Mouse (Mus musculus): ENCODE data around the gene Btg3. TPM values are rescaled to one million over a fixed set of nuclear protein-coding genes. Genes with fewer than 3 reads are reported as not detected.
"Not testable (repeated sequence)": the region's sequence is repeated elsewhere in the genome, so short reads cannot be mapped to it uniquely, and the experiment has no call there.

Gene Btg3
- polyA plus RNA-seq, 1 experiment from 2014 or later: 42.7 TPM

DNA sequence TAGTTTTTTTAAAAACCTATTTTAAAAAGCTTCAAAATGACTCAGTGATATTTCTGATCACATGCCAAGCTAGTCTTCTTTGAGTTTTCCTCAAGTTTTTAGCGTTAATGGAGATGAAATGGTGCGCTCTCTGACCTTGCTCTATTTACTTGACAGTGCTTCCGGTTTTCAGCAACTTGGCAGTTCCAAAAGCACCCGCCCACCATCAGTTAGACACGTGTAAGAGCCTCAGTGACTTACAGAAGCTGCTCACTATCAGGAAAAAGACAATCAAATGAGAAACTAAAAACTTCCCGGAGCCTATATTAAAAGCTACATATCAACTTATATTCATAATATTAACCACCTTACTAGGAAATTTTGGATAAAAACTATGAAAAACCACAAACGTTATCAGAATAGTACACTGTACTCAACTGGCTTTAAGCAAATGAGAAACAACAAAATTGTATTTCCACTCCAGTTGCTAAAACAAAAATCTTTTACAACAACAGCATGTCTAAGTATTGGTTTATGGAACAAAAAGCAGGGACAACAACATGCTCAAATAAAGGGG, 5.4 kb downstream of the Btg3 start:
- Histone ChIP-seq H3K9ac (ENCODE audit: low read depth, low read length) (no peak overlapping the region), H3K4me1 (replicated peaks; ENCODE audit: control insufficient read depth, insufficient read depth, low read length) (no peaks in the 10 kb centered on the region; the same call in none of the 2 replicates), H3K9me3 (ENCODE audit: control insufficient read depth, low read length) (no peaks in the 10 kb centered on the region), H3K27me3 (replicated peaks; ENCODE audit: control insufficient read depth, insufficient read depth, low read length) (no peaks in the 10 kb centered on the region), H3K4me3 (ENCODE audit: low read depth, low read length) (no peak overlapping the region), H3K4me2 (no peak overlapping the region), H3K36me3 (ENCODE audit: control insufficient read depth, insufficient read depth, low read length) (peaks cover 17% of the 10 kb centered on the region; the same call in 1 of the 2 replicates), H3K27ac (ENCODE audit: low read depth, low read length) (no peak overlapping the region)
- ATAC-seq (replicated peaks; ENCODE audit: low FRiP score) (no peak), DNase-seq (ENCODE audit: low spot score) (no peak)
- WGBS: 73% methylated on average over 7 of the region's 7 CpGs

DNA sequence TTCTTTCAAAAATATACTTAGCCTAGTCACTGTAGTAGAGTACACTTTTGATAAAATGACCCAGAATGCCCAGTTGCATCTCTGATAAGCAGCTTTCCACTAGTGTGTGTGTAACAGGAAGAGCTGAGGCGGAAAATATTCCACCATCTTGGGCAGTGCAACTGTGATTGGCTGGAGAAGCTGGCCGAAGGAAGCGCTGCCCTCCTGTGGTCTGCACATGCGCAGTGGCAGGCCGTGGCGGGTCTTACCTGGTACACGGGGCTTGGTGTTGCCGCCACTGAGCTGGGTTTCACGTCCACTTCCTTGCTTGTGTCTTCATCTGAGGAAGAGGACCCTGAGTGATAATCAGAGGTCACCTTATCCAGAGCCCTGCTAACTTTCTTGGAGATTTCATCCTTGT, 12.4 kb downstream of the Btg3 start:
- not testable (repeated sequence) for H3K9ac ChIP-seq (ENCODE audit: low read depth, low read length); H3K27me3 ChIP-seq (replicated peaks; ENCODE audit: control insufficient read depth, insufficient read depth, low read length); H3K4me3 ChIP-seq (ENCODE audit: low read depth, low read length); ATAC-seq (replicated peaks; ENCODE audit: low FRiP score); H3K9me3 ChIP-seq (ENCODE audit: control insufficient read depth, low read length); H3K27ac ChIP-seq (ENCODE audit: low read depth, low read length); DNase-seq (ENCODE audit: low spot score); H3K4me1 ChIP-seq (replicated peaks; ENCODE audit: control insufficient read depth, insufficient read depth, low read length); H3K4me2 ChIP-seq
- WGBS: 87% methylated on average over 7 of the region's 9 CpGs
- peaks cover 14% of the 10 kb centered on the region; the same call in 1 of the 2 replicates for H3K36me3 ChIP-seq (ENCODE audit: control insufficient read depth, insufficient read depth, low read length)

DNA sequence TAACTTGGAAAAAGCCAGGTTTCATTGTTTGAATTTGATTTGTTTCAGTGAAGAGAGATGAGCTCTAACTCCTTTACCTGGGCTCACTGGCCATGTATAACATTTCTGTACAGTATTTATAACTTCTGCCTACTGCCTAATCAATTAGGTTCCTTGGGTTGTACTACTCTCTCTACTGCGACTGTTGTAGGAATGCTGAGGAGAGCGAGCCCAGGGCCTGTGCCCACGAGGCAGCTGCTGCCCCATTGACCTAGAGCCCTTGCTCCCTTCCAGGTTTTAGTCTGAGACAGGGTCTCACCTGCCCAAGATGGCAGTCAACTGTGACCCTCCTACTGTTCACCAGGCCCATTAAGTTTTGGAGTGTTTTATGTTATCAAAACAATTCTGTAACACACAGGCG, 15.5 kb downstream of the Btg3 start:
- 97% methylated on average over 4 of the region's 4 CpGs for WGBS
- peaks cover 12% of the 10 kb centered on the region; the same call in 1 of the 2 replicates for H3K36me3 ChIP-seq (ENCODE audit: control insufficient read depth, insufficient read depth, low read length)

DNA sequence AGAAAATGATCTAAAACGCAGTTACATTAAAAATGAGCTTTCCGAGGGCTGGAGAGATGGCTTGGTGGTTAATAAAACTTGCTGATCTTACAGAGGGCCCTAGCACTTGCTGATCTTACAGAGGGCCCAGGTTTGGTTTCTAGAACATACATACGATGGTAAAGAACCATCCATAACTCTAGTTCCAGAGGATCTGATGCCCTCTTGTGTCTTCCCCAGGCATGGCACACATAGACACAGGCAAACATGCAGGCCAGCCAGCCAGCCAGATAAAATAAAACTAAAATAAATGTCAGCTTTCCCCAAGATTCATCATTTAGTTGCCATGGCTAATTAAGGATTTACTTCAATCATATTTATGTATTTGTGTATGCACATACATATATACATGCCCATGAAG, 19.2 kb downstream of the Btg3 start:
- Histone ChIP-seq H3K27me3 (replicated peaks; ENCODE audit: control insufficient read depth, insufficient read depth, low read length) (no peaks in the 10 kb centered on the region), H3K4me1 (replicated peaks; ENCODE audit: control insufficient read depth, insufficient read depth, low read length) (no peaks in the 10 kb centered on the region), H3K9me3 (ENCODE audit: control insufficient read depth, low read length) (no peaks in the 10 kb centered on the region), H3K9ac (ENCODE audit: low read depth, low read length) (no peak overlapping the region), H3K27ac (ENCODE audit: low read depth, low read length) (no peak overlapping the region), H3K4me2 (no peak overlapping the region), H3K4me3 (ENCODE audit: low read depth, low read length) (no peak overlapping the region), H3K36me3 (ENCODE audit: control insufficient read depth, insufficient read depth, low read length) (peaks cover 6% of the 10 kb centered on the region; the same call in 1 of the 2 replicates)
- WGBS: 93% methylated on average over 3 of the region's 3 CpGs
- no peak for DNase-seq (ENCODE audit: low spot score)
- ATAC-seq (replicated peaks; ENCODE audit: low FRiP score): no peak

More for the DNA sequence above, 15.5 kb downstream of the Btg3 start:
- Histone ChIP-seq H3K27me3 (replicated peaks; ENCODE audit: control insufficient read depth, insufficient read depth, low read length) (no peaks in the 10 kb centered on the region), H3K4me3 (ENCODE audit: low read depth, low read length) (no peak overlapping the region), H3K9ac (ENCODE audit: low read depth, low read length) (no peak overlapping the region), H3K9me3 (ENCODE audit: control insufficient read depth, low read length) (no peaks in the 10 kb centered on the region), H3K4me2 (no peak overlapping the region), H3K4me1 (replicated peaks; ENCODE audit: control insufficient read depth, insufficient read depth, low read length) (no peaks in the 10 kb centered on the region), H3K27ac (ENCODE audit: low read depth, low read length) (no peak overlapping the region)
- ATAC-seq (replicated peaks; ENCODE audit: low FRiP score): no peak
- no peak for DNase-seq (ENCODE audit: low spot score)

DNA sequence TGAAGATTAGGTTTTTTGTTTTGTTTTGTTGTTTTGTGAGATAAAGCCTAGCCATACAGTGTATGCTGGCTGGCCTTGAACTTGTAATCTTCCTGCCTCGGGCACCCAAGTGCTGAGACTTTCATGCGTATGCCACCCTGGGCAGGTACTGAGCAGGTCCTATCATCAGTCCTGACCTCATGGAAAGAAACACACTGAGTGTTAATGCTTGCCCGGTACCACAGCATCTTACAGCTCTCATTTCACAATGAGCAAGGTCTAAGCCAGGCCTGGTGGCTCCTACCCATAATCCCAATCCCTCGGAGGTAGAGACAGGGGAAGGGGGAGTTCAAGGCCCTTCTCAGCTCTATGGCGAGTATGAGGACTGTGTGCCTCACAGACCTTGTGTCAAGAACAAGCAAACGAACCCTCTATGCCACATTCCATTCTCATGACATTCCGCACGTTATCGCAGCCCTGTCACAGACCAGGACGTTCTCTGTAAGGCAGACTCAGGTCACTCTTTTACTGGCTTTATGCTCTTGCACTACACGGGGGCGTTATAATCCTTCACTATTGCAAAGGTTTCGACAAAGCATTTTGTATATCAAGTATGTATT, 29.6 kb downstream of the Btg3 start:
- Histone ChIP-seq H3K36me3 (ENCODE audit: control insufficient read depth, insufficient read depth, low read length) (no peaks in the 10 kb centered on the region; the same call in 1 of the 2 replicates), H3K27ac (ENCODE audit: low read depth, low read length) (no peak overlapping the region), H3K4me3 (ENCODE audit: low read depth, low read length) (no peak overlapping the region), H3K9me3 (ENCODE audit: control insufficient read depth, low read length) (no peaks in the 10 kb centered on the region), H3K4me1 (replicated peaks; ENCODE audit: control insufficient read depth, insufficient read depth, low read length) (no peaks in the 10 kb centered on the region), H3K4me2 (no peak overlapping the region), H3K27me3 (replicated peaks; ENCODE audit: control insufficient read depth, insufficient read depth, low read length) (no peaks in the 10 kb centered on the region), H3K9ac (ENCODE audit: low read depth, low read length) (no peak overlapping the region)
- DNase-seq (ENCODE audit: low spot score): no peak
- 77% methylated on average over 13 of the region's 13 CpGs for WGBS
- 0 out of 2 replicates have a peak, but pooled peaks have one; percentile 26 for ATAC-seq (replicated peaks; ENCODE audit: low FRiP score)

DNA sequence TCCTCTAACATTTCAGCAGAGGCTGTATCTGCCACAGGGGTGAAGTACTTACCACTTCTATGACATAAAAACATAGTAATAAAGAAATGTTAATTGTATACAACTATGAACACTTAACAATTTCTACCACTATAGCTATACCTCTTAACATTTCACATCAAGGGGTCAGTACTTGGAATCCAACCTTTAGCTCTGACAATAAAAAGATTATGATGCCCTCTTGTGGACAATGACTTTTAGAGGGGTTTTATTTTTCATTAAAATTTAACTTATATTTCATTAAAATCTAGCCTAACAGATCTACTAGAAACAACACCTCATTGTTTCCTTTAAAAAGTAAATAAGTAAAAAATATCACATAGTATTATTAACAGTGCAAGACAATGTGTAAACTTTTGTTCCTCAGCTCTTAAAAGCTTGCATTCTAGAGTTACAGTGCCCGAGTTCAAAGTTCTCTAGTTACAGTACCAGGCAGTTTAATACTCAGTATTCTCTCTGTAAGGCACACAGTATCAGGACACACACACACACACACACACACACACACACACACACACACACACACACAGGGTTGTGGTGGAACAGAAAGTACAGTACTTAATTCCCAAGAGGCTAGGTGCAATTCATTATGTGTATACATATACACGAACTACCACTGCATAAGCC, 30.2 kb downstream of the Btg3 start:
- 85% methylated on average over 2 of the region's 2 CpGs for WGBS
- Histone ChIP-seq H3K9me3 (ENCODE audit: control insufficient read depth, low read length) (no peaks in the 10 kb centered on the region), H3K4me3 (ENCODE audit: low read depth, low read length) (no peak overlapping the region), H3K27me3 (replicated peaks; ENCODE audit: control insufficient read depth, insufficient read depth, low read length) (no peaks in the 10 kb centered on the region), H3K4me1 (replicated peaks; ENCODE audit: control insufficient read depth, insufficient read depth, low read length) (no peaks in the 10 kb centered on the region), H3K27ac (ENCODE audit: low read depth, low read length) (no peak overlapping the region), H3K4me2 (no peak overlapping the region), H3K36me3 (ENCODE audit: control insufficient read depth, insufficient read depth, low read length) (no peaks in the 10 kb centered on the region; the same call in 1 of the 2 replicates), H3K9ac (ENCODE audit: low read depth, low read length) (no peak overlapping the region)
- DNase-seq (ENCODE audit: low spot score): no peak
- ATAC-seq (replicated peaks; ENCODE audit: low FRiP score): 0 out of 2 replicates have a peak, but pooled peaks have one; percentile 10

DNA sequence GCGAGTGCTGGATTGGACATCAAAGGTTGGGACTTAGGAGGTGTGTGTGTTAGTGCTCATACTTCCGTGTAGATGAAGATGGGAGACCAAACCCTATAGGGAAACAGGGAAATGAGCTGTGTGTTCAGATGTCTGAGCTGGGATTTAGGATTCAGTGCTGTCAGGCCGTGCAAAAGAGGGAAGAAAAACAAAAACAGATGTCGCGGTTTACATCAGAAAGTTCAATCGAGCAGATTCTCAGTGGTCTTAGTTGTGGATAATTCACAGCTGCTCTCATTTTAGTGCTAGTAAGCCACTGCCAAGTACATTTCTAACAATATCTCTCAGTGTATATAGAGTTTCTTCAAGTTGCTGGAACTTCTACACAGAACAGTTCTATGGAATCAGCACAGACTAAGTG, 33.2 kb downstream of the Btg3 start:
- Histone ChIP-seq H3K27ac (ENCODE audit: low read depth, low read length) (no peak overlapping the region), H3K4me2 (no peak overlapping the region), H3K27me3 (replicated peaks; ENCODE audit: control insufficient read depth, insufficient read depth, low read length) (no peaks in the 10 kb centered on the region), H3K4me1 (replicated peaks; ENCODE audit: control insufficient read depth, insufficient read depth, low read length) (no peaks in the 10 kb centered on the region), H3K9ac (ENCODE audit: low read depth, low read length) (no peak overlapping the region), H3K4me3 (ENCODE audit: low read depth, low read length) (no peak overlapping the region), H3K9me3 (ENCODE audit: control insufficient read depth, low read length) (no peaks in the 10 kb centered on the region), H3K36me3 (ENCODE audit: control insufficient read depth, insufficient read depth, low read length) (no peaks in the 10 kb centered on the region)
- DNase-seq (ENCODE audit: low spot score) (no peak), ATAC-seq (replicated peaks; ENCODE audit: low FRiP score) (no peak)
- WGBS: 82% methylated on average over 6 of the region's 6 CpGs

DNA sequence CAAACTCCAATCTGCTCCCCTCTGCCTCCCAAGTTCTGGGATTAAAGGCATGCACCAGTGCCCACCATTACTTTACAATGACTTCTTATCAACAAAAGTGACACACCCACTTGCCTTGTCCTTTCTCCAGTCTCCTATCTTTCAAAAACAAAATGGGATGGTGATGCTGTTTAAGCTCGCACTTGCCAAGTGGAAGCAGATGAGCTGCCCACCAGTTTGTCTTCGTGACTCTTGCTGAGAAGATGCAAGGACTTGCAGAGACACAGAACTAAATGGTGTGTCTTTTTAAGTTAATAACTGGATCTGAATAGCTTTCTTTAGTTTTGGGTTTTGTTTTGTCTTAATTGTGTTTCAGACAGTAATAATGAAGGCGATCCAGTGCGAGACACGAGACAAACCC, 34.2 kb downstream of the Btg3 start:
- no peaks in the 10 kb centered on the region for H3K27me3 ChIP-seq (replicated peaks; ENCODE audit: control insufficient read depth, insufficient read depth, low read length)
- H3K9me3 ChIP-seq (ENCODE audit: control insufficient read depth, low read length): no peaks in the 10 kb centered on the region
- no peak overlapping the region for H3K4me2 ChIP-seq
- no peak overlapping the region for H3K4me3 ChIP-seq (ENCODE audit: low read depth, low read length)
- no peak overlapping the region for H3K27ac ChIP-seq (ENCODE audit: low read depth, low read length)
- H3K36me3 ChIP-seq (ENCODE audit: control insufficient read depth, insufficient read depth, low read length): no peaks in the 10 kb centered on the region
- DNase-seq (ENCODE audit: low spot score): no peak
- no peak overlapping the region for H3K9ac ChIP-seq (ENCODE audit: low read depth, low read length)
- WGBS: 86% methylated on average over 5 of the region's 5 CpGs
- no peaks in the 10 kb centered on the region for H3K4me1 ChIP-seq (replicated peaks; ENCODE audit: control insufficient read depth, insufficient read depth, low read length)
- no peak for ATAC-seq (replicated peaks; ENCODE audit: low FRiP score)
